Mouse (Mus musculus) right cerebral cortex, postnatal 36 days (tissue): ENCODE measurements around the gene Krtap2-4.

Experiments
- DNase-seq, 2 experiments: peaks; one replicate each; pipeline ENCODE4 v3.0.0; 2022; ENCODE audit warnings: low spot score in 2 of 2, mixed read lengths in 1 of 2

The Krtap2-4 gene

GRCm38 (mm10) chr11:99583245-99583704 lies 31.4 kb downstream of the Krtap2-4 start, which contains the start of gene Krtap1-4:
Krtap1-4 (minus strand) TSS chr11:99583654.
- DNase-seq = no peak

DNA sequence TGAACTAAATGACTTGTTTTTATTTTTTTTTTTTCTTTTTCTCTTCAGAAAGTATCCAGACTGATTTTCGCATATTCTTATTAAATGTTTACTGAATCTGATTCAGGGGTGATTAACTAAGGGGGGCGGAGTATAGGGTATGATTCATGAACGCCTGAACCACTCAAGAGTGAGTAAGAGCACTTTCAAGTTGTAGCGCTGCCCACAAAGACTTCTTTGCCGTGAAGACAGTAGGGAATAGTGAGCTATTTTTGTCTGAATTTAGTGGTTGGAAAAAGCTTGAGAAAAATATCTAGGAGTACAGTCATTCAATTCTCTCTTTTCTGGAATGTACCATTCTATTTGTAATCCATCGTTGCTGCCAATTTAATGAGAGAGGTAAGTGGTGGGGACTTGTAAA lies 33.1 kb downstream of the Krtap2-4 start:
- no peak for DNase-seq

DNA sequence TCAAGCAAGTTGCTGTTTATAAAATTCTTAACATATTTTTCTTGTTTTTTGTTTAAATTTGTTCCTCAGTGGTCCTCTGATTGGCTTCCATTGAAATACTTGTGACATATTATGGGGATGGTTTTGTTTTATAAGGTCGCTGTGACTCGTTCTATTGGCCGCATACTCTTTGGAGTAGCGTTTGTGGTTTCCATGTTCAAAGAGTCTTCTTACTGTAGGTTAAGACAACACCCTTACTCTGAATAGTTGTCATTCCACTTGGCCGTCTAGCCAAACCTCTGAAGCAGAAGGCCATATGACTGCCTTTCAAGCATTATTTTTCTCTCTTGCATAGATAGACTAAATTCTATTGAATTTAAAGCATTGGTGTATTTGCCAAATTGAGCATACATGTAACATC lies 33.6 kb downstream of the Krtap2-4 start:
- DNase-seq = no peak

GRCm38 (mm10) chr11:99580636-99581035 lies 34.0 kb downstream of the Krtap2-4 start, which contains the start of gene Krtap1-5:
Krtap1-5 (minus strand) TSS chr11:99581016.
- no peak for DNase-seq

GRCm38 (mm10) chr11:99574106-99574505 lies 40.5 kb downstream of the Krtap2-4 start:
- DNase-seq = no peak

GRCm38 (mm10) chr11:99573164-99573563 lies 41.5 kb downstream of the Krtap2-4 start:
- DNase-seq = no peak

DNA sequence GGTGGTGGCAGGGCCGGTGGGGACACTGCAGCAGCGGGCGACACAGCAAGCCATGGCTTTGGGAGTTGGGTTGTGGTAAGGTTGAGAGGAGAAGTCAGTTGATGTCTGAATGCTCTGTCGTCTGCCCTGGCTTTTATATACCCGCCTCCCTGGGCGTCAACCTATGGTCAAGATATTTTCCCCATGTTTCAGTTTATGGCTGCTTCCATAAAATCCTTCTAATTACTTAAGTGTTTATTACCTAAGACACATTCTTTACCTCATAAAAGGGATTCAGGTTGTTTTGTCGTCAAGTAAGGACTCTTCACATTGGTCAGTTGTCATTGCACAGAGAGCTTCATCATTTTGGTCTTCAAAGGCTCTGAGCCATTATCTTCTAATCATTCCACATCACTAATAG lies 48.1 kb downstream of the Krtap2-4 start, which contains the start of gene Krtap3-1:
Krtap3-1 (minus strand) TSS at position 101 of the 400 bp plus-strand sequence.
- DNase-seq = no peak
